Mouse (Mus musculus) bone marrow macrophage, adult 2 months (primary cell): Measurements from ENCODE around the gene Tekt2.

Experiments
- CTCF ChIP-seq: IDR thresholded peaks from 2 replicates; pipeline ENCODE4 v1.5.1; 2012; ENCODE audit warnings: low read depth, mild to moderate bottlenecking, low read length, moderate library complexity
- POLR2A ChIP-seq: IDR thresholded peaks from 2 replicates; pipeline ENCODE4 v1.6.1; 2012; ENCODE audit warnings: mild to moderate bottlenecking, low read depth, low read length, borderline replicate concordance

- TF ChIP-seq CTCF (no peak), POLR2A (no peak)
Observed at GRCm38 (mm10) chr4:126283582-126283981, 41.9 kb downstream of the Tekt2 start.
